Mouse (Mus musculus): ENCODE measurements around the gene Gm6401.
"Not testable (repeated sequence)": the region's sequence is repeated elsewhere in the genome, so short reads cannot be mapped to it uniquely, and the experiment has no call there.

Gm6401 gene

GRCm38 (mm10) chr14:41967827-41968226, at the start of gene Gm6401:
TSS of gene Gm6401 (minus strand) at chr14:41967927.
- not testable (repeated sequence) for DNase-seq (ENCODE audit: low spot score in 2 of 2)

- not testable (repeated sequence) for DNase-seq (ENCODE audit: low spot score in 2 of 2)
These were observed 15.5 kb upstream of the Gm6401 start, which contains the start of gene Gm3543 for GRCm38 (mm10) chr14:41983225-41983624. TSS of gene Gm3543 (minus strand) at chr14:41983325.

GRCm38 (mm10) chr14:41968596-41968995, 869 bp upstream of the Gm6401 start:
- DNase-seq (ENCODE audit: low spot score in 2 of 2): not testable (repeated sequence)

GRCm38 (mm10) chr14:41964095-41964494, 3.6 kb downstream of the Gm6401 start:
- DNase-seq (ENCODE audit: low spot score in 2 of 2): not testable (repeated sequence)

DNA sequence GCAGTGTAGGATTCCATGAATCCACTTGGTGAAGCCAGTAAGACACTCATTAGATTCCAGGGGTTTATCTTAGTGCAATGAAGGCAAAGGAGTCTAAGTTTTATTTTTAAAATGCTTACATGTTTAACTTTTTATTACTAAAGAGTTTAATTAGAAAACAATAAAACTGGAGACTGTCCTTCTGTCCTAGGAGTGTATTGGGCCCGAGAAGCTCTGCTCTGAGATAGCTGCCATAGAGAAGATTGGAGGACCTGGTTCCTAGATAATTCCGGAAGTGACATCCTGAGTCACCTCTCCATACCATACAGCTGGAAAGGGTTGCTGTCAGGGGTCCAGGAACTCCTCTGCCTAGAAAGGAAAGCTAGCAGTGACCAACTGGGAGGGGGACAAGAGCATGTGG, 24.0 kb downstream of the Gm6401 start, which contains the start of gene 1700024B05Rik:
1700024B05Rik (plus strand) TSS at position 301 of the 400 bp plus-strand sequence.
- not testable (repeated sequence) for DNase-seq (ENCODE audit: low spot score in 2 of 2)

GRCm38 (mm10) chr14:41924649-41925048, 43.1 kb downstream of the Gm6401 start, which contains the start of gene 1700049E17Rik1:
TSS of gene 1700049E17Rik1 (plus strand) at chr14:41924949.
- not testable (repeated sequence) for DNase-seq (ENCODE audit: low spot score in 2 of 2)
